Mouse (Mus musculus) right cerebral cortex, postnatal 14 days (tissue): ENCODE results near the gene Kif1a.

ENCODE experiments used
- DNase-seq: peaks from one replicate; pipeline ENCODE4 v3.0.0; 2022

Kif1a gene

GRCm38 (mm10) chr1:93101571-93102061, at the start of gene Kif1a:
Gene Kif1a, minus strand, starts transcription at chr1:93101951.
- peak; percentile 88 for DNase-seq

DNA sequence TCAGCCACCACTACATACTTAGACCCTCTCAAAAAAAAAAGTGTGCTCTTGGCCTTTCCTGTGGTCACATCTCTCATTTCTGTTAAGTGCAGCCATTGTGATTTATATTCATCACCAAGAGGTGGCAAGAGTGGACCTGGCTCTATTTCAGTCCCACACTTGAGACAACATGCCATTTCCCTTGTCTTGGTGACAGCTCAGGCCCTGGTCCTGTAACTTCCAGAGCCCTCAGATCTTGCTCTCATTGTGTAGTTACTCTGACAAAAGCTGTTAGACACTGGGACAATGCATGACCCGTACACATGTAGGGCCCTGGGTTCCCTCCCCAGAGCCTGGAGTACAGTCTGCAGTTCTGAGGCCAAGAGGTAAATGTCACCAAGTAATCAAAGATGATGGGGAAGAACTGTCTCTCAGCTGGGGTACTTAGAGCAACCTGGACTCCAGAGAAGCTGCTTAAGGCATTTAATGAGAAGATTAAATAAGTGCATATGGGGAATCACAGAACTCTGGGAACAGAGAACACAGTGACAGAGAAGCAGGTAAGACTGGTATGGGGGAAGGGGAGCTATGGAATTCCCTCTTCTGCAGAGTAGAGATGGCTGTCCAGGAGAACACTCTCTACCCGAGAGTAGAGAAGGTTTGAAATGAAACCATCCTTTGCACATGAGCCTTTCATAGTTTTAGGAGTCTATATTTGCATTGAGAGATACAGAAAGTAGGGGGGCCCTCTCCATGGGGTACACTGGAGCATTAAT, 49.3 kb upstream of the Kif1a start:
- DNase-seq, result no peak

DNA sequence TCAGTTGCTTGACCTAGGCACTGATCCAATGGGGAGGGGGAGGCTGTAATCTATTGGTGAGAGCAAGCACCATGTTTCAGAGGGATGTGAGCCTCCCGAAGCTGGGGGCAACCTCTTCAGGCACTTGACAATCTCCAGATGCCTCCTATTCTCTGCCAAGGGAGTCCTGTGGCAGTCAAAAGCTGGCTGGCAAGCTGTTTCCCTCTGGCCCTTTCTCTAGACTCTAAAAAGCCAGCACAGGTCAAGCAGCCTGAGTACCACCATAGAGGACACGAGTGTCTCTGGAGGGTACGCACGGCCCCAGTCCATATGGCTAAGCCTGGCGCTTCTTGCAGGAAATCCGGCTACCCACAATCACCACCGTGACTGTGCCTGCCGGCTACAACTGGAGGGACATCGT, 42.4 kb upstream of the Kif1a start:
- no peak for DNase-seq

- no peak for DNase-seq
These were observed 41.1 kb upstream of the Kif1a start for GRCm38 (mm10) chr1:93142871-93143270.

DNA sequence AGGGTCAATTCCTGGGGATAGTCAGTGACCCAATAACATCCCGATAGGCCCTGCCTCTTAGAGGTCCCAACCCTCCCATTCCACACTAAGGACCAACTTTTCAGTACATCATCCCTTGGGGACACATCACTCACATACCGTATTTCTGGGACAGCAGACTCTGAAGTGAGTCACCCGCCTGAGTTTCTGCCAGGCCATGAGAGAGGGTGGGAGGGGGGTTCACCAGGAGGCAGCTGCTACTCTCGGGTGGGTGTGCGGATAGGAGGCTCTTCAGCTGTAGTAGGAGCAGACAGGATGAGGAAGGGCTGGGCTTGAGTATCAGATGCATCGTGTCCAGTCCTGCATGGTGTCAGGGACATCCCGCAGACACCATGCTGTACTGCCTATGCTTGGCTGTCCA, 38.0 kb upstream of the Kif1a start:
- DNase-seq, result peak; percentile 30

DNA sequence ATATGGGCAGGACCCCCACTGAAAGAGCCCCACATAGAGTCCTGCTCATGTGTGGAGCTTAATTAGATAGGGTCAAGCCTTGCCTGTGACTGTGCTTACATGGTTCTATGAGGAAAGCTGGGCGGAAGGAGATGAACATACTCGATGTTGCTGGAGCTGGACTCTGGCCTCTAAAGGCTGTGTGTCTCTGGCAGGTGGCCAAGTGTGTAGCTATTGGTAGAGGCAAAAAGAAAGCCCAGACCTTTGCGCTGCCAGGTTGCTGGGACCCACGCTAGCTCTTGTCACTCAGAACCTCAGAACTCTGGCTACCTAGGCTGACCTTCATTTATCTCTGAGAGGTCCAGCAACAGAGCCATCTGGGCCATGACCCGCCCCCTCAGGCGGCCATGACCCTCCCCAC, 36.8 kb upstream of the Kif1a start:
- no peak for DNase-seq

DNA sequence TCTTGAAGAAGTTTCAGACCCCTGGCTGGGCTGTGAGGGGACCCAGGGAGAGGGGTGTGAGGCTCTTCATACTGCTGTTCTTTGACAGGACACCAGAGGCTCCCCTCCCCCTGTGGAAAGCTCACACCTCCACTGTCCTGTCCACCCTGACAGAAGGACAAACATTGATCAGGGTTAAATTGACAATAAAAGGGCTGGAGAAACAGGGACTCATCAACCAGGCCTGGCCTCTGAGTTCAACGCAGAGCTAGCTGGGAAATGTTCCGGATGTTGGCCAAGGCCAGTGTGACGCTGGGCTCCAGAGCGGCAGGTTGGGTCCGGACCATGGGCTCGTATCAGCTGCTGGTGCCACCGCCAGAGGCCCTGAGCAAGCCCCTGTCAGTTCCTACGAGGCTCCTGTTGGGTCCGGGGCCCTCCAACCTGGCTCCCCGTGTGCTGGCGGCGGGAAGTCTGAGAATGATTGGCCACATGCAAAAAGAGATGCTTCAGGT, 33.3 kb upstream of the Kif1a start, which contains the start of gene Agxt:
Agxt (plus strand) TSS at position 205 of the 491 bp plus-strand sequence.
- DNase-seq, result no peak

GRCm38 (mm10) chr1:93132676-93133075, 30.9 kb upstream of the Kif1a start:
- DNase-seq, result no peak

DNA sequence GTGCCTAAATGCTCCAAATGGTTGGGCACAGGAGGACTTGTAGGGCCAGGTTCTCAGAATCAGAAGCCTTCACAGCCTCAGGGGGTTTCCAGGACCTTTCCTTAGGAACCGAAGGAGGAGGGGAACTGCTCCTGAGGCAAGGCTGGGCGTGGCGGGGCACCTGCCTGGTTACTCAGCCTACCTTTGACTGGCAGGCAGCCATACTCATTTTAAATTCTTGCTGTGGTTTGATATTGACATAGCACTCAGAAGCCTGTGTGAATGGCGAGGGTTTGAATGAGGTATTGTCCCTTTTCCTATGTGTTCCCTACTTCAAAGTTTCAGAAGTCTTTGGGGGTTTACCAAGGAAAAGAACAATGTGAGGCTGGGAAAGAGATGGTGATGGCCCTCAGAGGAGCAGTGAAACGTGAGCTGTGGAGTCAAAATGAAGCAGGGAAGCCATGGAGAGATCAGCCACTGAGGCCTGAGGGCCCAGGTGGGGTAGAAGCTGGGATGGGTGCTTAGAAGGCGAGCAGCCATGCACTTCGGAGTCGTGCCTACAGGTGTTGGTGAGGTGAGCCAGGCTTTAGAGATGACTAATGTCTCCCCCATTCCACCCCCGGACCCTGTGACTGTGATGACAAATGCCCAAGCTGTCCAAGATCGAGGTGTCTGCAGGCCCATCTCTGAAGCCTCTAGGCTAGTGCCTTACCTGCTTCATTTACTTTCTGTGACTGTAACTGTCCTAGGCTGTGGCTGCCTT, 28.7 kb upstream of the Kif1a start:
- DNase-seq, result no peak

DNA sequence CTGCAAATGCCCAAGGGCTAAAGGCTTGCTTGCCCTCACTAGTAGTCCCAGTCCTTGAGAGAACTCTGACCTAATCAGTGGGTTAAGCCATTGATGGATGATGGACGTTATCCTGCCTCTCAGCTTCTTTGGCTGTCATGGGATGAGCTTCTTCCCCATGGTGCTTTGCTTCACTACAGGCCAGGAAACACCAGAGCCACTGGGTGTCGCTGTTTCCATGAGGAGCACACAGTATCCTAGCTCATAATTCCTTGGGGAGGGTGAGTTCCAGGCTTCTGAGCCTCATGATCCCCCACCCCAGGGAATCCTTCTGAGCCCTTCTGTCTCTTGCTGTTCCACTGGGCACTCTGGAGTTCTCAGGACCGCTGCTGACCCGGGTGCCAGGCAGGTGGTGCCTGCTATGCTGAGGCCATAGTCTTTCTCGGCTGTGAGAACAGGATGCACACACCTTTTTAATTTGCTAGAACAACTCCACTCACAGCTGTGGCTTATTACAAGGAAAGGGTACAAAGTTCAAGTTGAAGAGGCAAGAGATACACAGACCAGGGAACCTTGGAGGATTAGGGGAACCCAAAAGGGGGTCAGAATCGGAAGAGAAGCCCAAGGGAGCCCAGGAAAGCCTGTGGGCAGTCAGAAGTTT, 27.1 kb upstream of the Kif1a start:
- DNase-seq, result peak; percentile 87

GRCm38 (mm10) chr1:93128209-93128608, 26.5 kb upstream of the Kif1a start:
- no peak for DNase-seq

DNA sequence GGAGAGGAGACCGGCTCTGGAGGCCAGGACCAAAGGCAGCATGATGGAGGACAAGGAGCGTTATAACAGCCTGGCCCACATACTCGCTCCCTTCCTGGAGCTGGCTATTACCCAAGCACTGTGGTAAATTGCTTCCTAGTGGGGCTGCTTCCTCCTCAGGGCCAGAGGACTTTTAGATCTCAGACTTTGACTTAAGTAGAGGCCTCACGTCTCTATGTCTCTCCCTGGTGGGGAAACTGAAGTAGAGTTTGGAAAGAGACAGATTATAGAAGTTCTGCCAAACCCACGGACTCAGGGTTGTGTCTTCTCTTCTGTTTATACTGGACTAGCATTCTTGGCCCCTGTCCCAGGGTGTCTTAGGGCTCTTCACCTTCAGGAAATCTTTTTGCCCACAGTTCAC, 23.5 kb upstream of the Kif1a start:
- DNase-seq, result no peak

DNA sequence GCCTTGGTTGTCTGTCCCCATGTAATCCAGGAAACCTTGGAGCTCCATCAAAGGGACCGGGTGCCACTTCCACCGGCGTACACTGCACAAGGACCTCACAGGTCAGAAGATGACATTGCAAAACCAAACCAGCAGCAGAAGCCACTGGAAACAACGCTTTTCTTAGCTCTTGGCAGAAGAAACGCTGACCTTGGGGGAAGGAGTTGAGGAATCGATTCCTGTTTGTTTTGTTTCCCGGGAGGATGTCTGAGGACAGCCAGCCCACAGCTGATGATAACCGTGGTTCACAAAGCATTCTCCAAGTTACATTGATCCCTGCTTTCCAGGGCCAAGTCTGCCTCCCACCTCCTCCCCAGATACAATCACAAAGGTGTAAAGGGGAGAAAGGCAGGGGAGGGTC, 22.3 kb upstream of the Kif1a start:
- no peak for DNase-seq

- DNase-seq, result no peak
These were observed 21.6 kb upstream of the Kif1a start for GRCm38 (mm10) chr1:93123179-93123854.

GRCm38 (mm10) chr1:93118816-93119215, 17.1 kb upstream of the Kif1a start:
- DNase-seq, result no peak

GRCm38 (mm10) chr1:93115471-93115870, 13.7 kb upstream of the Kif1a start:
- no peak for DNase-seq

- DNase-seq, result peak; percentile 80
These were observed 13.1 kb upstream of the Kif1a start for GRCm38 (mm10) chr1:93114713-93115463.

GRCm38 (mm10) chr1:93102700-93103099, 949 bp upstream of the Kif1a start:
- no peak for DNase-seq

DNA sequence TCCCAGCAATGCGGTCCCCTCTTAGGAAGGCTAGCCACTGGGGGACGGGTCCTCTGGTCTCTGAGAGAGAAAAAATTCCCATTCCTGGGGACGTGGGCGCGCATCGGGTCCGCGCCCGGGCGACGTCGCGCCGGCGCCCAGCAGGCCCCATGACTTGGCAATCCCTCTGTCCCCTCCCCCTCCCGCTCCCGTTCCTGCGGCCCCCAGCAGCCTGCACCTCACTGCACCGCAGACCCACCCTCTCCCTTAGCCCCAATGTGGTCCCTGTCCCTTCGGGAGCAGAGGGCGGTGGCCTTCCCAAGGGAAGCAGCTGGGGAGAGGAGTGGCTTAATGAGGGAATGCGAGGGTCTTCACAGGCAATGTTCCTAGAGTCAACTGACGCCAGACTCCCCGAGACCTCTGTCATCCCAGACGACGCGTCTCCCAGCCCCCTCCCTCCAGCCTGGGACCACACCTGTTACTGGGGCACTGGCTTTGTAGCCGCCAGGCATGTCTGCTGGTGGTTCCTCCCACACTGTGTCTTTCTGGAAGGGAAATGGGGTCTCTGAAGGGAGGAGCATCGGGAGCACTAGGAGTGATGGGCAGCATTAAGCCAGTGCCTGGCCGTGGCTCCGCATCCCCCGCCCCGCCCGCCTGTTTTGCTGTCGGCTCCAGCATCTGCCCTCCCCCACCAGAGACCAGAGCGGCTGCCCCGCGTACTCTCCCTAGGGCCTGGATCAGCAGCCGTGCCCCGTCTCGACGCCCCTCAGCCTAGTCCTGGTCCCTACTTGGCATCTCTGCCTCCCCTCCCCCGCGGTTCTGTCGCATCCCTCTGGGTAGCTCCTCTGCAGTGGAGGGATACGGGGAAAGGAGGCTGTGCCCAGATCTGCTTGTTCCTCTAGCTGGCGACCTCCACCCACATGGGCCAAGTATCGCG, 917 bp downstream of the Kif1a start:
- DNase-seq, result peak; percentile 78

DNA sequence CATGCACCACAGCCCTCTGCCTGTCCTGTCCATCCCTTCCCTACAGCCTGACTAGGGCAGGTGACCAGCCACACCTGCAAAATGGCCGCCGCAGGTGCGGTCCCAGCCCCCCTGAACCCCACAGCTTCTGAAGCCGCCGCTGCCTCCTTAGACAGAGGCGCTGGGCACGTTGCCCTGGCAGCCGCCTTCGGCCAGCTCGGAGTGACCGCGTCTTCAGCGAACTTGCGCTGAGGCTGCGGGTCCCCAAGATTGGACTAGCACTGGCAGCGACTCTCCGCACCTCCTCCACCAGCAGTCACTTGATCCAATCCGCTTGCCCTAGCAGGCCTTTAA, 1.5 kb downstream of the Kif1a start:
- DNase-seq, result peak; percentile 56

DNA sequence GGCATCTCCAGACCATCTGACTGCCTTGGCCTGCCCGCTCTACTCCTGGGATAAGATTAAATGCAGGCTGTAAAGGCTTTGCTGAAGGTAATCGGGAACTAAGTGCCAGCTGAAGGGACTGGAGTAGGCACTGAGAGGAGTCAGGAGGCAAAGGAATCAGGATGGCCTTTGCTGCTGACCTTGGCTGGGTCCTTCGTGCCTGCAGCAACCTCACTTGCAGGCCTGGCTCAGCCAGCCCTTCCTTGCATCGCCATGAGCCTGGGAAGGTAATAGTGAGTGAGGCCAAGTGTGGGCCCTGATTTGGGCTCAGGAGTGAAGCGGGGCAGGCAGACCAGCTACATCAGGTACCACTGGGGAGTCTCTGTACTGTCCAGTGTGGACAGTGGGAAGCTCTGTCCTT, 2.8 kb downstream of the Kif1a start:
- DNase-seq, result no peak
